Mouse (Mus musculus) urinary bladder, postnatal 0 days (tissue): ENCODE data around the gene Pex5l. TPM values are rescaled to one million over a fixed set of nuclear protein-coding genes. Genes with fewer than 3 reads are reported as not detected.

ENCODE experiments used
- polyA plus RNA-seq: library from polyadenylated mRNA; unstranded; fragments of >200 nt; fragmentation: Nextera tagmentation; extraction: Ambion mirVana; gene quantifications from 2 replicates; pipeline ENCODE4 v1.2.1, GENCODE M21; 2015

The Pex5l gene
- polyA plus RNA-seq, result 0.85 and 1.0 TPM in 2 replicates

DNA sequence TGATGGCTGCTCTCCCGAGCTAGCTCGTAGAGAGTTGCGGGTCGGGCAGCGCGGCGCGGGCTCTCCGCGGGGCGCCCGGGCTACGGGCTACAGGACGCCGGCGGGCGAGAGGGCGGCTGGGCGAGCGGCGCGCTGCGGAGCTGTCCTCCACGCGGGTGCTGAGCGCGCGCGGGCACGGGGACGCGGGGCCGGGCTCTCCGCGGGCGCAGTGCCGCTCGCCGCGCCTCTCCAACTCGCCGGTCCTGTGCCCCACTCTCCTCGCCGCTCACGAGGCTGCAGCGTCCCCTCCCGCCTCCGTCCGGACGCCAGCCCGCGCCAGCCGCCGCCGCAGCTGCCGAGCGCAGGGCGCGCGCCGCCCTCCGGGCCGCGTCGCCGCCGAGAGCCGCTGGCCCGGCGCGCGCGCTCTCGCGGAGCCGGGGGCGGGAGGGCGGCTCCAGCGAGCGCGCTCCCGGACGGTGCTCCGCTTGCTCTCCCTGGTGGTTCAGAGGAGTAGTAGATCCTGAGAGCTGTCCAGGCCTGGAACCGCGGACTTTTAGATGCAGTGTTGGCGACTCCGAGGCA is at the start of gene Pex5l:
Pex5l (minus strand) TSS at position 347 of the 561 bp plus-strand sequence.

